Mouse (Mus musculus) liver, embryonic 14.5 days (tissue): ENCODE results near the gene Zfp773.

ENCODE experiments used
- CTCF ChIP-seq: IDR thresholded peaks from 2 replicates; pipeline ENCODE4 v1.5.1; 2016; ENCODE audit warnings: antibody characterized with exemption, low read depth, control low read depth
- EP300 ChIP-seq: IDR thresholded peaks from 2 replicates; pipeline ENCODE4 v1.6.1; 2016; ENCODE audit warnings: antibody characterized with exemption, low read depth

DNA sequence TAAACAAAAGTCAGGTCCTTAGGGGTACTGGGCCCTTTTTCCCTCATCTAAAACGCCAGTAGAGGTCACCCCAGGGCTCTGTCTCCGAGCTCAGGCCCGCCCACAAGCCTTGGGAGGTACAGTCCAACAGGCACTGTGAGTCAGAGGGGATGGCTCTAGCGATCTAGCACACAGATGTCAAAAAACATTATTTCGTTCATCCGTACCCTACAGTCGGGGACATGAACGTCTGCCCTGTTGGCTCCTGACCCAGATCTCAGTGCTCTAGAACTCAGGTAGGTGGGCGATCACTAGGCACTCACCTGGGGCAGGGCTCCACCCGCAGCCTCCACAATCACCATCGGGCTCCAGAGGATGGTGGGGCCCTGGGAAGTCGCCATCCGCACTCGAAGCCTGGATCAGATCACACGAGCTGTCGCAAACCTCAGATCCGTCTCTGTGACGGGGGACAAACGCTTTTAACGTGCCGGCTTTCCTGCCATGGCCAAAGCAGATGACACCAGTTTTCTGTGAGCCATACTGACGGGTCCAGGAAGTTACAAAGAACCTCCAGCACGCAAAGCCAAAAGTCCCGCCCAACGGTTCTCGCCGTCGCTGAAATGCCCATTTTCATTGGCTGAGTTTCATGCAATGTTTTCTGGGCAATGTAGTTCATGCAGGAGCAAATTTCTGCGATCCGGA, 15.5 kb downstream of the Zfp773 start, which contains the start of gene Zfp954:
- TF ChIP-seq EP300 (no peak), CTCF (peak; percentile 66)
